Mouse (Mus musculus): ENCODE data around the gene Gstt1. TPM values are rescaled to one million over a fixed set of nuclear protein-coding genes. Genes with fewer than 3 reads are reported as not detected.

The Gstt1 gene
- polyA plus RNA-seq, 1 experiment from 2014 or later, result 4.3 TPM

- WGBS (ENCODE audit: insufficient replicate concordance), result 82% methylated on average over 4 of the region's 4 CpGs
- no peak overlapping the region for H3K4me3 ChIP-seq (ENCODE audit: low read depth, low read length)
- no peak overlapping the region for H3K4me2 ChIP-seq
- H3K9me3 ChIP-seq (replicated peaks; ENCODE audit: control insufficient read depth, low read length), result 0 out of 2 replicates have a peak, but pooled peaks cover 3% of the 10 kb centered on the region
- no peak overlapping the region for H3K27ac ChIP-seq (ENCODE audit: low read depth, low read length)
- no peaks in the 10 kb centered on the region for H3K27me3 ChIP-seq (ENCODE audit: control insufficient read depth, insufficient read depth, low read length)
- no peak for ATAC-seq (replicated peaks; ENCODE audit: insufficient number of reproducible peaks, low FRiP score, low TSS enrichment)
- H3K4me1 ChIP-seq (ENCODE audit: control insufficient read depth, insufficient read depth, low read length), result no peaks in the 10 kb centered on the region
- H3K9ac ChIP-seq (ENCODE audit: low read depth, low read length), result no peak overlapping the region
- H3K36me3 ChIP-seq (ENCODE audit: control insufficient read depth, insufficient read depth, low read length), result no peaks in the 10 kb centered on the region
Measured at GRCm38 (mm10) chr10:75824530-75824929, 26.1 kb upstream of the Gstt1 start.

GRCm38 (mm10) chr10:75823782-75824181 is 25.4 kb upstream of the Gstt1 start:
- ATAC-seq (replicated peaks; ENCODE audit: insufficient number of reproducible peaks, low FRiP score, low TSS enrichment), result no peak

GRCm38 (mm10) chr10:75822443-75822842 is 24.1 kb upstream of the Gstt1 start, which contains the start of gene Gstt4:
Gene Gstt4 (minus strand): TSS chr10:75822543.
- H3K27me3 ChIP-seq (ENCODE audit: control insufficient read depth, insufficient read depth, low read length), result no peaks in the 10 kb centered on the region
- H3K4me1 ChIP-seq (ENCODE audit: control insufficient read depth, insufficient read depth, low read length), result no peaks in the 10 kb centered on the region
- H3K9ac ChIP-seq (ENCODE audit: low read depth, low read length), result no peak within 1 kb of the TSS
- no peak within 1 kb of the TSS for H3K4me2 ChIP-seq
- 84% methylated on average over 2 of the region's 2 CpGs for WGBS (ENCODE audit: insufficient replicate concordance)
- no peak within 1 kb of the TSS for H3K27ac ChIP-seq (ENCODE audit: low read depth, low read length)
- H3K9me3 ChIP-seq (replicated peaks; ENCODE audit: control insufficient read depth, low read length), result 0 out of 2 replicates have a peak, but pooled peaks cover 3% of the 10 kb centered on the region
- no peak for ATAC-seq (replicated peaks; ENCODE audit: insufficient number of reproducible peaks, low FRiP score, low TSS enrichment)
- no peaks in the 10 kb centered on the region for H3K36me3 ChIP-seq (ENCODE audit: control insufficient read depth, insufficient read depth, low read length)
- H3K4me3 ChIP-seq (ENCODE audit: low read depth, low read length), result no peak within 1 kb of the TSS

More at GRCm38 (mm10) chr10:75823782-75824181, 25.4 kb upstream of the Gstt1 start:
- Histone ChIP-seq H3K4me3 (ENCODE audit: low read depth, low read length) (no peak overlapping the region), H3K9ac (ENCODE audit: low read depth, low read length) (no peak overlapping the region), H3K36me3 (ENCODE audit: control insufficient read depth, insufficient read depth, low read length) (no peaks in the 10 kb centered on the region), H3K27ac (ENCODE audit: low read depth, low read length) (no peak overlapping the region), H3K9me3 (replicated peaks; ENCODE audit: control insufficient read depth, low read length) (0 out of 2 replicates have a peak, but pooled peaks cover 3% of the 10 kb centered on the region), H3K4me1 (ENCODE audit: control insufficient read depth, insufficient read depth, low read length) (no peaks in the 10 kb centered on the region), H3K27me3 (ENCODE audit: control insufficient read depth, insufficient read depth, low read length) (no peaks in the 10 kb centered on the region), H3K4me2 (no peak overlapping the region)
- WGBS (ENCODE audit: insufficient replicate concordance), result 71% methylated on average over 1 of the region's 1 CpGs

GRCm38 (mm10) chr10:75819882-75820281 is 21.5 kb upstream of the Gstt1 start:
- Histone ChIP-seq H3K4me2 (no peak overlapping the region), H3K4me1 (ENCODE audit: control insufficient read depth, insufficient read depth, low read length) (no peaks in the 10 kb centered on the region), H3K9ac (ENCODE audit: low read depth, low read length) (no peak overlapping the region), H3K27me3 (ENCODE audit: control insufficient read depth, insufficient read depth, low read length) (no peaks in the 10 kb centered on the region), H3K27ac (ENCODE audit: low read depth, low read length) (no peak overlapping the region), H3K36me3 (ENCODE audit: control insufficient read depth, insufficient read depth, low read length) (no peaks in the 10 kb centered on the region), H3K4me3 (ENCODE audit: low read depth, low read length) (no peak overlapping the region), H3K9me3 (replicated peaks; ENCODE audit: control insufficient read depth, low read length) (0 out of 2 replicates have a peak, but pooled peaks cover 3% of the 10 kb centered on the region)
- ATAC-seq (replicated peaks; ENCODE audit: insufficient number of reproducible peaks, low FRiP score, low TSS enrichment), result no peak
- WGBS (ENCODE audit: insufficient replicate concordance), result 79% methylated on average over 5 of the region's 5 CpGs

GRCm38 (mm10) chr10:75818641-75819040 is 20.3 kb upstream of the Gstt1 start:
- Histone ChIP-seq H3K9me3 (replicated peaks; ENCODE audit: control insufficient read depth, low read length) (0 out of 2 replicates have a peak, but pooled peaks cover 3% of the 10 kb centered on the region), H3K27ac (ENCODE audit: low read depth, low read length) (no peak overlapping the region), H3K4me2 (no peak overlapping the region), H3K36me3 (ENCODE audit: control insufficient read depth, insufficient read depth, low read length) (no peaks in the 10 kb centered on the region), H3K9ac (ENCODE audit: low read depth, low read length) (no peak overlapping the region), H3K4me3 (ENCODE audit: low read depth, low read length) (no peak overlapping the region), H3K4me1 (ENCODE audit: control insufficient read depth, insufficient read depth, low read length) (no peaks in the 10 kb centered on the region), H3K27me3 (ENCODE audit: control insufficient read depth, insufficient read depth, low read length) (no peaks in the 10 kb centered on the region)
- WGBS (ENCODE audit: insufficient replicate concordance), result 50% methylated on average over 10 of the region's 10 CpGs
- no peak for ATAC-seq (replicated peaks; ENCODE audit: insufficient number of reproducible peaks, low FRiP score, low TSS enrichment)

- Histone ChIP-seq H3K36me3 (ENCODE audit: control insufficient read depth, insufficient read depth, low read length) (no peaks in the 10 kb centered on the region), H3K27ac (ENCODE audit: low read depth, low read length) (no peak overlapping the region), H3K4me2 (no peak overlapping the region), H3K9ac (ENCODE audit: low read depth, low read length) (no peak overlapping the region), H3K27me3 (ENCODE audit: control insufficient read depth, insufficient read depth, low read length) (peaks cover 2% of the 10 kb centered on the region; the same call in 1 of the 2 replicates), H3K9me3 (replicated peaks; ENCODE audit: control insufficient read depth, low read length) (no peaks in the 10 kb centered on the region), H3K4me3 (ENCODE audit: low read depth, low read length) (no peak overlapping the region), H3K4me1 (ENCODE audit: control insufficient read depth, insufficient read depth, low read length) (no peaks in the 10 kb centered on the region)
- 62% methylated on average over 2 of the region's 2 CpGs for WGBS (ENCODE audit: insufficient replicate concordance)
- no peak for ATAC-seq (replicated peaks; ENCODE audit: insufficient number of reproducible peaks, low FRiP score, low TSS enrichment)
Measured at GRCm38 (mm10) chr10:75804217-75804616, 5.8 kb upstream of the Gstt1 start.

- H3K27ac ChIP-seq (ENCODE audit: low read depth, low read length), result no peak overlapping the region
- peak overlapping the region; percentile 53 for H3K4me3 ChIP-seq (ENCODE audit: low read depth, low read length)
- H3K9ac ChIP-seq (ENCODE audit: low read depth, low read length), result peak overlapping the region; percentile 59
- H3K4me2 ChIP-seq, result peak overlapping the region; percentile 95
- peaks cover 9% of the 10 kb centered on the region for H3K4me1 ChIP-seq (ENCODE audit: control insufficient read depth, insufficient read depth, low read length)
- no peaks in the 10 kb centered on the region for H3K9me3 ChIP-seq (replicated peaks; ENCODE audit: control insufficient read depth, low read length)
- H3K36me3 ChIP-seq (ENCODE audit: control insufficient read depth, insufficient read depth, low read length), result no peaks in the 10 kb centered on the region
- peaks cover 8% of the 10 kb centered on the region for H3K27me3 ChIP-seq (ENCODE audit: control insufficient read depth, insufficient read depth, low read length)
- ATAC-seq (replicated peaks; ENCODE audit: insufficient number of reproducible peaks, low FRiP score, low TSS enrichment), result peak; percentile 60; the same call in 1 of the 2 replicates
- under 1% methylated on average over 12 of the region's 12 CpGs for WGBS (ENCODE audit: insufficient replicate concordance)
Measured at GRCm38 (mm10) chr10:75797619-75798175, 687 bp downstream of the Gstt1 start.

GRCm38 (mm10) chr10:75796731-75797516 is 1.5 kb downstream of the Gstt1 start:
- Histone ChIP-seq H3K4me3 (ENCODE audit: low read depth, low read length) (peak overlapping the region; percentile 53), H3K9me3 (replicated peaks; ENCODE audit: control insufficient read depth, low read length) (no peaks in the 10 kb centered on the region), H3K4me2 (peak overlapping the region; percentile 95), H3K27ac (ENCODE audit: low read depth, low read length) (no peak overlapping the region), H3K36me3 (ENCODE audit: control insufficient read depth, insufficient read depth, low read length) (no peaks in the 10 kb centered on the region), H3K9ac (ENCODE audit: low read depth, low read length) (no peak overlapping the region; the same call in 1 of the 2 replicates), H3K4me1 (ENCODE audit: control insufficient read depth, insufficient read depth, low read length) (peaks cover 9% of the 10 kb centered on the region), H3K27me3 (ENCODE audit: control insufficient read depth, insufficient read depth, low read length) (peaks cover 8% of the 10 kb centered on the region)
- WGBS (ENCODE audit: insufficient replicate concordance), result 33% methylated on average over 11 of the region's 11 CpGs
- no peak for ATAC-seq (replicated peaks; ENCODE audit: insufficient number of reproducible peaks, low FRiP score, low TSS enrichment)
